8 mouse cellular contexts compared by ENCODE assay signal in genomic region chr5:124628448-124629363, GRCm38 (mm10). TPM values are rescaled to one million over a fixed set of nuclear protein-coding genes. Genes with fewer than 3 reads are reported as not detected.
DNase-seq lines count a peak whose midpoint lies in the region; ATAC-seq lines count a peak whose summit lies in the region.

Gene Atp6v0a2, plus strand, starts transcription at chr5:124628576.

- peak within 1 kb of the TSS; percentile 100 for H3K4me3 ChIP-seq in hindbrain, embryonic 11.5 days (ENCODE audit: low read depth, low read length)

- peak; percentile 95 for ATAC-seq in hindbrain, embryonic 11.5 days (ENCODE audit: low FRiP score)

- under 1% methylated on average over 58 of the region's 58 CpGs for WGBS in hindbrain, embryonic 11.5 days

- H3K27ac ChIP-seq in hindbrain, embryonic 11.5 days (ENCODE audit: low read depth, low read length), result peak within 1 kb of the TSS; percentile 20; the same call in 1 of the 2 replicates

- H3K9ac ChIP-seq in hindbrain, embryonic 11.5 days (ENCODE audit: low read depth, low read length), result peak within 1 kb of the TSS; percentile 91

- no peaks in the 10 kb centered on the region for H3K27me3 ChIP-seq in hindbrain, embryonic 11.5 days (ENCODE audit: control insufficient read depth, insufficient read depth, low read length)

- no peaks in the 10 kb centered on the region; the same call in 1 of the 2 replicates for H3K36me3 ChIP-seq in hindbrain, embryonic 11.5 days (ENCODE audit: control insufficient read depth, insufficient read depth, low read length)

- no peaks in the 10 kb centered on the region for H3K9me3 ChIP-seq in hindbrain, embryonic 11.5 days (ENCODE audit: control insufficient read depth, low read length)

- DNase-seq in MN1 (ENCODE audit: low spot score), result peak; percentile 82
- peak; percentile 90 for DNase-seq in cerebellum, adult 9-10 months
- DNase-seq in frontal cortex, adult 2 months (ENCODE audit: extremely low spot score in 1 of 2, low spot score in 1 of 2), result peak; percentile 85 to 96
- peak; percentile 95 for DNase-seq in hindbrain, embryonic 11.5 days (ENCODE audit: low spot score)
- DNase-seq in layer of hippocampus, postnatal 10 days (ENCODE audit: low spot score in 2 of 2), result peak; percentile 94 to 97
- DNase-seq in lung, postnatal 10 days, result peak; percentile 98
- DNase-seq in ovary, postnatal 36 days (ENCODE audit: low spot score), result peak; percentile 94
- peak; percentile 97 for DNase-seq in thymus, postnatal 25 days

- peak within 1 kb of the TSS; percentile 86 for H3K4me2 ChIP-seq in hindbrain, embryonic 11.5 days (replicated peaks; ENCODE audit: low read depth, low read length)

- H3K4me1 ChIP-seq in hindbrain, embryonic 11.5 days (replicated peaks; ENCODE audit: control insufficient read depth, insufficient read depth, low read length), result no peaks in the 10 kb centered on the region; the same call in 1 of the 2 replicates

RNA-seq across cellular contexts. Expression of gene Atp6v0a2, which starts in this region (rescaled TPM):
- polyA plus RNA-seq in frontal cortex, adult 2 months (2012; rRNA removed), result 41.7 and 44.4 TPM in 2 replicates
- polyA plus RNA-seq in hindbrain, embryonic 11.5 days (2014; fragmentation: Nextera tagmentation; extraction: Ambion mirVana), result 41.8 and 43.8 TPM in 2 replicates
- total RNA-seq in layer of hippocampus, postnatal 10 days (2021), result 10 to 100 TPM; 46.7 to 51.6 TPM

Comparison
In these comparisons a context has a peak if more than half of its experiments do, and no peak if none do; other contexts are left out.
1. Peak in every context shown above with its lines: DNase-seq, ATAC-seq, H3K4me3 ChIP-seq and H3K27ac ChIP-seq.